Mouse (Mus musculus) gastrocnemius, postnatal 25 days (tissue): ENCODE results near the gene Uts2b. TPM values are rescaled to one million over a fixed set of nuclear protein-coding genes. Genes with fewer than 3 reads are reported as not detected.
"Not testable (repeated sequence)": the region's sequence is repeated elsewhere in the genome, so short reads cannot be mapped to it uniquely, and the experiment has no call there.

Experiments
- DNase-seq: peaks from one replicate; pipeline ENCODE4 v3.0.0; 2022
- total RNA-seq, 2 experiments: library from RNA; stranded (reverse); gene quantifications; 1 replicate in 1 of 2; 2 replicates in 1 of 2; pipeline ENCODE4 v1.2.3; 2021

Gene Uts2b
- total RNA-seq, 2 experiments from 2014 or later: not detected

DNA sequence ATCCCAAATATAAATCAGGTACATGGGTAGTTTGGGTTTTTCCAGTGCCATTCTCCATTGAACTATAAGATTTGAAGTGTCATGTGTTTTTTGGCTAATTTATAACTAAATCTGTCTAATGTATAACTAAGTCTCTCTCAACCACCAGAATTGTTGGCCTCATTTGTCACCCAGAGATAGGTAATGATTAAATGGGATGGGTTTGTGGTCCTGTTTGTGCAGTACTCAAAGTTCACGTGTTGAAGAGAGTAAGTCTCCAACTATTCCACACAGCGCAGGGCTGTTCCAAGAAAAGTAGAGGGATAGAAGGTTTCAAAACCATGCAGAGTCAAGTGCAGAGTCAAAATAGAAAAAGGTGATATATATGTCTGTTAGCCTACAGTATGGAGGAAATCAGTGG, 5.3 kb upstream of the Uts2b start:
- no peak for DNase-seq

DNA sequence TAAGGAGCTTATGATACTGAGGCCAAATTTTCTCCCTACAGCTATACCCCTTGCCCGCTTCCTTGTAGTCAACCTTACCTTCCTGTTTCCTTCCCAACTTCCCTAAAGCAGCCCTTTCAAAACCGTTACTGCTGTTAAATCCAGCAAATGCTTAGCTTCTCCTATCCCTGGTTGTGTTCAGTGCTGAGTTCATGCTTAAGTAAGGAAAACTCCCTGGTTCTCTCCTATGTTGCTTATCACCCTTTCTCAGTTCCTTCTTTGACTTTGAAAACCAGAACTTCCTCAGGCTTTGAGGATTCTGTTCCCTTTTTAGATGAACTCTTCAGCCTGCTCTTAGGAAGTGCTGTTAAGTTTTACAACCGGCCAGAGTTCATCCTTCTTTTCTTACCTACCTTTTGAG, 4.1 kb upstream of the Uts2b start:
- DNase-seq: no peak

DNA sequence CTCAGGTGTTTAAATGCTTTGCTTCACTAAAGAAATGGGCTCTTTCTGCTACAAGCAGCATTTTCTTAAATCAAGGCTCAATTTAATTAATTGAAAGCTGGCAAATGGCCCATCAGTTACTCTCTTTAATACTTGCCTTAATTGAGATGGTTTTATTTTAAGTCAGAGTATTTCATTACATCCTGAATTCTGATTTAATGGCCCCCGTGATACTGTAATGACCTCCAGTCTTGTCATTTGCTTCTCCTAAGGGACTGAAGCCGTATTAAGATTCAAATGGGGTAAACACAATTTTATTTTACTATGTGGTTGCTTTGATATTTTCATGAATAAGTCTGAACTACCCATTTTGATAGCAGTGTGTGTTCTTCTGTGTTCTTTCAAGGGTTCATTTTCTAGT, 661 bp upstream of the Uts2b start:
- no peak for DNase-seq

DNA sequence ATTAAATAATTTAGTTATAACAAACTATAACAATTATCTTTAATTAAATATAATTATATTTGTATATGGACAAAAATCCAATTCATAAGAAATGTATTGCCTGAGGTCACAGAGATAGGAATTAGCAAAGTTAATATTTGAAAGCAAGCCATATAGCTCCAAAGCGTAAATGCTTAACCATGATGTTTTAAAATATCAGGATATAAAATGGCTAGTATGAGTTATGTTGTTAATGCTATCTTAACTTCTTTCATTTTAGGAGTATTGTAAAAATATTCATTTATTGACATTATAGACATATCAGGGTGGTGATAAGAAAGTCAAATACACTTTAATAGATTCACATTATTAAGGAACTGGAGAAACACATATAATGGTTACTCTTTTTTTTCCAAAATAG, 10.0 kb downstream of the Uts2b start:
- DNase-seq: no peak

DNA sequence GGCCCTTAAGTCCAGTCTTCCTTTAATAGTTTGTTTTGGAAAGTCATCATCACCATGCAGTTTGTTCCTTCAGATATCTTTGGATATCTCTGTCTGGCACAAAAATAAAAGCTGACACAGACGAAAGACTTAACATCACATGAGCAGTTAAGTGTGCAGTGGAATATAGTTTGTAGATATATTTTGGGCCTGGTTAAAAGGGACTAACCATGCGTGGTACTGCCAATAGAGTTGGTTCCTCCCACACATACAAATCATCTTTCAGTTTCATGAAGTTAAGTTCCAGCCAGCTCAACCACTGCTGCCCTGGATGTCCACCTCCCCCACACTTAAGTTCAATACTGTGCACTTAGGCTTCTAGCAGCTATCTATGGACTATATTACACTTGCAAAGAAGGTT, 15.6 kb downstream of the Uts2b start:
- no peak for DNase-seq

DNA sequence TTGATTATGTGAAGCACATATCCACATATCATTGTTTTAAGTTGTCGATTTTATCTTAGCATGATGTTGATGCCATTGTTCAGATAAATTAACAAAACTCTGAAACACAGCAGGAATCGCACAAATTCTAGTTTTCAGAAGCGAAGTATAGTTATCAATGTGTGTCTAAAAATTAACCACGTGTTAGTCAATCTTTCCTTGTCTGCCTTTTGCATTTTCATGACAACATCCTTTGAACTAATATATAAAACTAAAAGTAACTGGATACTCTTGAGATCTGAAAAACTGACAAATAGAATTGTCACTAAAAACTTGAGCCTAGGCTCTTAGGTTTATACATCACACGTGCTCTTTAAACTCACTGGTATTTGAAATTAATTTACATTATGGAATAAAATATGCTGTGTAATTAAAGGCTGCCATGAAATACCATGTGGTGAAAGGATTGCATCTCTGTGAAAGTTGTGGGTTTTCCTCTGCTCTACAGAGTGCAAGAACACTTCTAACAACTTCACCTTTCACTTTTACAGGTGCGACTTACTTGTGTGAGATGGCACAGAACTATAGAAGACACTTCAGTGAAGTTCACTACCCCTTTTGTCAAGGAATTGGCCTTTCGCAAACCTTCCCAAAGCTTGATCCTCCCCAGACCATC, 20.0 kb downstream of the Uts2b start:
- DNase-seq: no peak

DNA sequence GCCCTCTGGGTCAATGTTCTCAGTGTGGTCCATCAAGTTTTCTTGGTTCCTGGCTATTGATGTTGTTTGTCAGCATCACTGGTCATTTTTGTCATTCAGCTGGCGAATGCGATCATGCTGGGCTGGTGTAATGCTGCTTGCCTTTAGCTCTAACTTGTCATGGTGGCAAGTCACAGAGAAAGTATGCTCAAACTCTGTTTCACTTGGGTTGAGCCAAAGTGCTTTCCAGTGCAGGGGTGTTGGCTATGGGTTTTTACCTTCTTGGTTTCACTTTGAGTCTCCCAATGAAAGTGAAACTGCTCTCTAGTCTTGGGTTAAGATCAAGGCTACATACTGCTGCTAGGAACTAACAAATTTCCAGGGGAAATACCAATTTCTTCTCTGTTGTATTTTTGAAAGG, 20.8 kb downstream of the Uts2b start:
- no peak for DNase-seq

DNA sequence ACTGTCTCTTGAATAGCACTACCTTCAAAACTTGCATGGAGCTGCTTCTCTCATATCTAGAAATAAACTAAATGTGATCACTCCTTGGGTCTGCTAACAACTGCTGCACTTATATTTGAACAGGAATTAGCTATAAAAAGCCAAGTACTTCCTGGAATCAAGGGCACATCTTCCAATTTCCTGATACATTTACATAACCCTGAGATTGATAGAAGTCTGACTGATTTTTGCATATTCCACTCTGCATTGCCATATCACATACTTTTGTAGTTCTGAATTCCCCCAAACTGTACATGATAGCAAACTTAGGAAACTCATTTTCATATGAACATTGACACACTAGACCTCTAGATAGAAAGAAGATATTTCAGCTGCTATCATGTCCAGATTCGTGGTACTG, 21.7 kb downstream of the Uts2b start:
- no peak for DNase-seq

DNA sequence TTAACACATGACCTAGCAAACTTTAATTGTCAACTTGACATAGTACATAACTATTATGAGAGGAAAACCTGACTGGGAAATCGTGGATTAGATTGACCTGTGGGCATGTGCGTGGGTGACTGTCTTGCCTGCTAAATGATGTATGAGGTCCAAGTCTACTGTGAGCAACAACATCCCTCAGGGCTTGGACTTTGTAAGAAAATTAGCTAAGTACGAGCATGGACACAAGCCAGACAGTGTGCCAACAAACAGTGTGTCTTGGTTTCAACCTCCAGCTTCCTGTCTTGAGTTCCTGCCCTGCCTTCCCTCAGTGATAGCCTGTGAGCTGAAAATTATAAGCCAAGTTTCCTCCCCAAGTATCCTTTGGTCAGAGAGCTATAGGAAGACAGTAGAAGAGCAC, 22.5 kb downstream of the Uts2b start:
- no peak for DNase-seq

DNA sequence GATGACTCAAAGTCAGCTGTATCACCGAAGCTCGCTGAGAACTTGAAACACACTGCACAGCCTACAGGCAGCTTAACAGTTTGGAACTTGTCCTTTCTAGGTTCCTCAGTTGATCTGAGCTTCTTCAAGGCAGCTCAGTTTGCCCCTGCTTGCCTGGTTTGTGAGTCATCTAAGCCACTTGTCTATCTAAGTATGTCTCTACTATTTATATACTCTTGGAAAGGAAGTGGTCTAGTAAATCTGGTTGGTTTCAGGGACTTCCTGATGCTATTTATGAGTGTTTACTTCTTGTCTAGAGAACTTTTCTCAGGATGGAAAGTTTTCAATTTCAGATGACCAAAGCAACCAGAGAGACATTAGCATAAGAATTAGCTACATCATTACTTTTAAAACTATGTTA, 43.6 kb downstream of the Uts2b start:
- no peak for DNase-seq

DNA sequence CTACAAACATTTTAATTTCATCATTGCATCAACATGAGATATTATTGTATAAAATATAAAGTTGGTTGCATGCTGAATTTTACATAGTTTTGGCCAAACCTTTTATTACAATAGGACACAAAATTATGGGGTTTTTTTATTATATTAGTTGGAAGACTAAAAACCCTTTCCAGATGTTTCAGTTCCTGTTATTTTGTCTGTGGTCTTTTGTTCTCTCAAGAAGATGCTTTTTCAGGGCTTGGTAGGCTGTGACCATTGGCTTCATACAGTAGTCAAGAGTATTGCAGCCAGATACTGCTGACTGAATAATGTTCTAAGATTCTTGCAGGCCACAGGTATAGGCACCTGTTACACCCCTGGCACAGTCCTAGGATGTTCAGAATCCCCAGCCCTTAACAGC, 48.0 kb downstream of the Uts2b start:
- no peak for DNase-seq

DNA sequence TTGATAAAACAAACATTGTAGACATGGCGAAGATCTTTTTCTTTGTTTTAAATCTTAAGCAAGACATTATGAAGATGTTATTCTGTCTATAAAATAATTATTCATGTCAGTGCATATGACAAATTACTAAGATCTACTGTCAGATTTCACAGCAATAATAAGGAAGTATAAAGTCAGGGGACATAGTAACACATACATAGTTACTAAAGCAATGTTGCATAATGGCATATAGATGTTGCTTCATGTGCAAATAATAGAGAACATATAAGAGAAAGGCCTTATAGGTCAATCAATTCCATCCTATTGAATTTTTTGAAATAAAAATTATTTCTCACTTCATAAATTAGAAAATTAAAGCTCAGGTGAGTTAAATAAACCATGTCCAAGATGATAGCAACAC, 50.9 kb downstream of the Uts2b start:
- no peak for DNase-seq

DNA sequence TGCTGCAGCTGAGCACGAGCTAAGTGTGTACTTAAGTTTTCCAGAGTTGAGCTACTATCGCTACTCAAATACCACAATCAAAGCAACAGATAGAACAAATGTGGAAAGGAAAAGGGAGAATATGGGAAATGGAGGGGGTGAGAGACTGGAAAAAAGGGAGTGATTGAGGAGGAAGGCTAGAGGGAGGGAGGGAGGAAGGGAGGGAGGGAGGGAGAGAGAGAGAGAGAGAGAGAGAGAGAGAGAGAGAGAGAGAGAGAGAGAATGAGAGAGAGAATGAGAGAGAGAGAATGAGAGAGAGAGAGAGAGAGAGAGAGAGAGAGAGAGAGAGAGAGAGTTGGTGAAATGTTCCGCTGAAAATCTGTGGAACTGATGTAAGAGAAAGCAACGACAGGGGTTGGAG, 62.9 kb downstream of the Uts2b start, which contains the start of gene Ostn:
Gene Ostn, plus strand, starts transcription at position 301 of the 400 bp plus-strand sequence.
- DNase-seq: not testable (repeated sequence)

Other genes starting within 250 kb of the Uts2b start
- gene Ostn, start 62.8 kb downstream of the Uts2b start, total RNA-seq: 1 to 10 TPM; 1.4 to 2.7 TPM
- gene Ccdc50, start 18.6 kb upstream of the Uts2b start, total RNA-seq: 10 to 100 TPM; 51.8 to 71.9 TPM